Mouse (Mus musculus): ENCODE results near the gene Actb. TPM values are rescaled to one million over a fixed set of nuclear protein-coding genes. Genes with fewer than 3 reads are reported as not detected.

Gene Actb
- polyA plus RNA-seq, 1 experiment from 2014 or later = 13,965 TPM

DNA sequence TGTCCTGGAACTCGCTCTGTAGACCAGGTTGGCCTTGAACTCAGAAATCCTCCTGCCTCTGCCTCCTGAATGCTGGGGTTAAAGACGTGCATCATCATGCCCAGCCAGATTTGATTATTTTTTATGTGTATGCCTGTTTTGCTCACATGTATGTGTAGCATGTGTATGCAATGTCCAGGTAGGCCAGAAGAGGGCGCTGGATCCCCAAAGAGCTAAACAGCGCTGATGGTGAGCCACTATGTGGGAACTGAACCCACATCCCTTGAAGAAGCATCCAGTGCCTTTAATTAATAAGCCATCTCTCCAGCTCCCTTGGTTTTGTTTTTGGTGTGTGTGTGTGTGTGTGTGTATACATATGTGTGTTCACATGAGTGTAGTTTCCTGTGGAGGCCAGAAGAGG lies 50.1 kb downstream of the Actb start:
- H3K4me3 ChIP-seq = no peak overlapping the region
- H3K27me3 ChIP-seq = no peaks in the 10 kb centered on the region
- H3K4me1 ChIP-seq (replicated peaks) = peaks cover 7% of the 10 kb centered on the region
- WGBS = 86% methylated on average over 4 of the region's 4 CpGs
- H3K27ac ChIP-seq (replicated peaks) = no peak overlapping the region
- ATAC-seq (ENCODE audit: low FRiP score, low read depth) = no peak
- no peak overlapping the region for H3K4me2 ChIP-seq
- H3K36me3 ChIP-seq = no peaks in the 10 kb centered on the region
- no peaks in the 10 kb centered on the region for H3K9me3 ChIP-seq
- no peak overlapping the region for H3K9ac ChIP-seq

DNA sequence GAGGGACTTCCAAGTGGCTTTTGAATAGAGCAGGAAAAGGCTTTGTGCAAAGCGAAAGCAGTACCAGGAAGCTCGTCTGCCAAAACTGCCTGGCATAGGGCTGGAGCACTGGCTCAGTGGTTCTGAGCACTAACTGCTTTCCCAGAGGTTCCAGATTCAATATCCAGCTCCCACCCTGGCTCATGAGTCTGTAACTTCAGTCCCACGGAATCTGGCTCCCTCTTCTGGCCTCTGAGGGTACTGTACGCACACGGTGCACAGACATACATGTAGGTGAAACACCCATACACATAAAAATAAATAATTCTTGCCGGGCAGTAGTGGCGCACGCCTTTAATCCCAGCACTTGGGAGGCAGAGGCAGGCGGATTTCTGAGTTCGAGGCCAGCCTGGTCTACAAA lies 51.7 kb downstream of the Actb start:
- Histone ChIP-seq H3K9me3 (no peaks in the 10 kb centered on the region), H3K4me1 (replicated peaks) (peaks cover 7% of the 10 kb centered on the region), H3K4me3 (no peak overlapping the region), H3K27me3 (no peaks in the 10 kb centered on the region), H3K4me2 (no peak overlapping the region), H3K27ac (replicated peaks) (no peak overlapping the region), H3K9ac (no peak overlapping the region), H3K36me3 (no peaks in the 10 kb centered on the region)
- WGBS = 80% methylated on average over 10 of the region's 10 CpGs
- ATAC-seq (ENCODE audit: low FRiP score, low read depth) = peak; percentile 27; the same call in 1 of the 2 replicates

DNA sequence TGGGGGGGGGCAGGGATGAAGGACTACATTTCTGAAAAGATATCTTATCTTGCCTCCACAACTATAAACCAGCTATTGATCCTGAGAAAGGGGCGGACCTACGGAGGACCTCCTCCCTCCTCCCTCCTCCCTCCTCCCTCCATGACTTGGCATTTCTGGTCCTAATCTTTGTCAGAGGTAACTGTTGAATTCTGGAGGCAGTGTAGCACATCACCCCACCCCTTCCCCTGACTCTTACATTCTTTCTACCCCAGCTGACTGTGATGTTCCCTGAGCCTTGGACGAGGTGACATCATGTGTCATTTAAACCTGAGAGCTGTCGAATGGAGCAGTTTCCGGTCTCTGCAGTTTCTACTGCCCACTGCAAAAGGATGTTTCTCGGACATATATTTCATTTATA lies 53.0 kb downstream of the Actb start:
- no peak for ATAC-seq (ENCODE audit: low FRiP score, low read depth)
- Histone ChIP-seq H3K4me3 (no peak overlapping the region), H3K27ac (replicated peaks) (no peak overlapping the region), H3K9me3 (no peaks in the 10 kb centered on the region), H3K4me1 (replicated peaks) (peaks cover 7% of the 10 kb centered on the region), H3K36me3 (no peaks in the 10 kb centered on the region), H3K27me3 (no peaks in the 10 kb centered on the region), H3K4me2 (no peak overlapping the region), H3K9ac (no peak overlapping the region)
- 84% methylated on average over 6 of the region's 6 CpGs for WGBS

Other genes starting within 250 kb of the Actb start
- 82.0 and 99.5 TPM in 2 replicates for gene Slc29a4, start 214.2 kb downstream of the Actb start, polyA plus RNA-seq (2015; fragmentation: Nextera tagmentation; extraction: Ambion mirVana)
- gene Tnrc18, start 89.1 kb downstream of the Actb start, polyA plus RNA-seq (2015; fragmentation: Nextera tagmentation; extraction: Ambion mirVana) = 32.7 and 33.8 TPM in 2 replicates
- 30.3 and 33.3 TPM in 2 replicates for gene Fbxl18, start 11.3 kb downstream of the Actb start, polyA plus RNA-seq (2015; fragmentation: Nextera tagmentation; extraction: Ambion mirVana)
- 488 and 506 TPM in 2 replicates for gene Fscn1, start 53.6 kb upstream of the Actb start, polyA plus RNA-seq (2015; fragmentation: Nextera tagmentation; extraction: Ambion mirVana)
- gene Rnf216, start 206.2 kb upstream of the Actb start, polyA plus RNA-seq (2015; fragmentation: Nextera tagmentation; extraction: Ambion mirVana) = 30.4 and 30.8 TPM in 2 replicates
- 0.04 and 0.07 TPM in 2 replicates for gene Olfr718-ps1, start 240.8 kb upstream of the Actb start, polyA plus RNA-seq (2015; fragmentation: Nextera tagmentation; extraction: Ambion mirVana)